Mouse (Mus musculus) right cerebral cortex, postnatal 10 days (tissue): ENCODE measurements at regions not wholly inside any gene's neighbourhood (a gene's known extent, or its start where the extent isn't known, plus 50 kb on each side); places are given as distances from the start of the nearest gene placed in this dataset.
A peak's percentile ranks its signal among the peaks of the same experiment; 100 is the strongest.

Experiments
- DNase-seq, 2 experiments: peaks; one replicate each; pipeline ENCODE4 v3.0.0; 2021; ENCODE audit warnings: low spot score in 2 of 2

DNA sequence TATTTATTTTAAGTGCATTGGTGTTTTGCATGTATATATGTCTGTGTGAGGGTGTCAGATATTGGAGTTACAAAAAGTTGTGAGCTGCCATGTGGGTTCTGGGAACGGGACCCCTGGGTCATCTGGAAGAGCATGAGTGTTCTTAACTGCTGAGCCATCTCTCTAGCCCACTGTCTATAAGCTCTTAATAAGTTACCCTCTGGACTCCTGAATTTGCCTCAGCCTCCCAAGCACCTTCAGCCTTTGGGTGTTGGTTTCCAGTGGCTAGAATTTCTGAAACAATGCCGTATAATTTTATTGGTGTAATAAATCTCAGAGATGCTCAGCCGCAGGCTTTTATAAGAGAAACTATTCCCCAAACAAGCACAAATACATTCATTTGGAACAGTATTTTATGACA lies 75.0 kb downstream of the Nat3 start:
- no peak for DNase-seq

DNA sequence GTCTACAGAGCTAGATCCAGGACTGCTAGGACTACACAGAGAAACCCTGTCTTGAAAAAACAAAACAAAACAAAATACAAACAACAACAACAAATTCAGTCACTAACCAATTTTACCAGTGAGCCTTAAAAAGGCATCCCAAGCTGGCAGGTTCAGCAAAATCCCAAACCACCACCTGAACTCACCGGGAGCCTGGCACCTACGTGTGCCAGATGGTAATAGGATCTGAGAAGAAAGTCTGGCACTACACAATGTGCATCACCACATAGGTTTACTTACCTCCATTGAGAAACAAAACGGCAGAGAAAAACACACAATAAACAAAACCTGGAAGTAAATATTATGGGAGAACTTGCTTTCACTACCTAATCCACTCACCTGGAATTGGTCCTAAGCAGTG lies 98.6 kb downstream of the Nat3 start:
- DNase-seq: no peak

- peak; percentile 50 to 85 for DNase-seq
These were observed 108.0 kb downstream of the Nat3 start for GRCm38 (mm10) chr8:67631691-67632090.

GRCm38 (mm10) chr8:67632290-67632689 lies 108.6 kb downstream of the Nat3 start:
- DNase-seq: peak; percentile 26 to 56
